Mouse (Mus musculus) adrenal gland, postnatal 10 days (tissue): Measurements from ENCODE around the gene Fut7. TPM values are rescaled to one million over a fixed set of nuclear protein-coding genes. Genes with fewer than 3 reads are reported as not detected.
A peak's percentile ranks its signal among the peaks of the same experiment; 100 is the strongest.
"Not testable (repeated sequence)": the region's sequence is repeated elsewhere in the genome, so short reads cannot be mapped to it uniquely, and the experiment has no call there.

Source experiments
- DNase-seq: peaks from one replicate; pipeline ENCODE4 v3.0.0; 2021; ENCODE audit warnings: mixed read lengths
- long read RNA-seq, 2 experiments: library from polyadenylated mRNA; stranded (forward); transcript quantifications; one replicate each; pipeline ENCODE4 v2.0.0; 2021
- total RNA-seq, 2 experiments: library from RNA; stranded (reverse); gene quantifications; 2 replicates each; pipeline ENCODE4 v1.2.3; 2021

The Fut7 gene
- 1 to 10 TPM in 1 of 2 experiments, under 1 TPM in 1; 0.67 to 1.1 TPM for total RNA-seq
- long read RNA-seq, experiment 1, partial matches to known transcripts = 0 of 1 reads
- long read RNA-seq, experiment 1, other reads (novel, unspliced or antisense) = 1 of 1 reads
- long read RNA-seq, experiment 2 = 0 reads

- no peak for DNase-seq
Measured at GRCm38 (mm10) chr2:25422587-25423410, at the start of gene Fut7. Gene Fut7, plus strand, starts transcription at chr2:25423267.

GRCm38 (mm10) chr2:25373431-25373830, 49.6 kb upstream of the Fut7 start:
- DNase-seq = no peak

GRCm38 (mm10) chr2:25376589-25376988, 46.5 kb upstream of the Fut7 start:
- DNase-seq = peak; percentile 63

GRCm38 (mm10) chr2:25384492-25384891, 38.6 kb upstream of the Fut7 start:
- DNase-seq = no peak

- no peak for DNase-seq
Measured at GRCm38 (mm10) chr2:25391266-25391665, 31.8 kb upstream of the Fut7 start.

- DNase-seq = peak; percentile 20
Measured at GRCm38 (mm10) chr2:25394281-25395221, 28.5 kb upstream of the Fut7 start.

- DNase-seq = peak; percentile 54
Measured at GRCm38 (mm10) chr2:25395721-25396596, 27.1 kb upstream of the Fut7 start, which contains the start of gene Entpd2. Gene Entpd2, plus strand, starts transcription at chr2:25395874.

GRCm38 (mm10) chr2:25396597-25396983, 26.5 kb upstream of the Fut7 start:
- peak; percentile 49 for DNase-seq

GRCm38 (mm10) chr2:25397010-25397409, 26.1 kb upstream of the Fut7 start:
- no peak for DNase-seq

- no peak for DNase-seq
Measured at GRCm38 (mm10) chr2:25398065-25398464, 25.0 kb upstream of the Fut7 start.

- no peak for DNase-seq
Measured at GRCm38 (mm10) chr2:25399051-25399450, 24.0 kb upstream of the Fut7 start, which contains the start of gene Npdc1. Gene Npdc1, plus strand, starts transcription at chr2:25399351.

- no peak for DNase-seq
Measured at GRCm38 (mm10) chr2:25400291-25400690, 22.8 kb upstream of the Fut7 start.

GRCm38 (mm10) chr2:25400764-25401163, 22.3 kb upstream of the Fut7 start:
- peak; percentile 80 for DNase-seq

- DNase-seq = peak; percentile 86
Measured at GRCm38 (mm10) chr2:25402377-25402971, 20.6 kb upstream of the Fut7 start.

- DNase-seq = peak; percentile 76
Measured at GRCm38 (mm10) chr2:25402972-25403601, 20.0 kb upstream of the Fut7 start.

- no peak for DNase-seq
Measured at GRCm38 (mm10) chr2:25403994-25404393, 19.1 kb upstream of the Fut7 start.

GRCm38 (mm10) chr2:25408908-25409307, 14.2 kb upstream of the Fut7 start:
- no peak for DNase-seq

GRCm38 (mm10) chr2:25413436-25413835, 9.6 kb upstream of the Fut7 start:
- DNase-seq = not testable (repeated sequence)

GRCm38 (mm10) chr2:25417426-25417825, 5.6 kb upstream of the Fut7 start:
- DNase-seq = peak; percentile 45

GRCm38 (mm10) chr2:25421896-25422295, 1.2 kb upstream of the Fut7 start:
- DNase-seq = peak; percentile 56

- DNase-seq = no peak
Measured at GRCm38 (mm10) chr2:25423626-25424025, 559 bp downstream of the Fut7 start.
